Comparison of ENCODE assay signal across 27 mouse cellular contexts in genomic region chr5:120647361-120647760, GRCm38 (mm10). TPM values are rescaled to one million over a fixed set of nuclear protein-coding genes. Genes with fewer than 3 reads are reported as not detected.
A peak's percentile ranks its signal among the peaks of the same experiment; 100 is the strongest.
DNase-seq lines count a peak whose midpoint lies in the region; ATAC-seq and TF ChIP-seq lines count a peak whose summit lies in the region.
"Had no signal": no experiment of that assay in that cellular context is flagged by ENCODE, and none has a peak within 500 bp of the region (broad histone marks: within the 10 kb centered on the region; RNA-seq: fewer than 3 reads in every experiment).

No protein-coding gene starts in this region.

- no peaks in the 10 kb centered on the region for H3K79me2 ChIP-seq in CH12.LX (replicated peaks; ENCODE audit: control insufficient read depth, extremely low read depth, insufficient read depth, poor library complexity, severe bottlenecking)

- no peak for TF ChIP-seq EP300 in CH12.LX (IDR thresholded peaks at IDR 0.05; ENCODE audit: low read length)
- TF ChIP-seq EP300 in liver, postnatal 0 days (IDR thresholded peaks at IDR 0.05; ENCODE audit: low read depth): no peak

- dilution Hi-C loops in CH12.LX (cut with MboI; ENCODE audit: extremely low pct_ligation_motif_present, extremely low pct_unique_long_range_greater_than_20kb, low sequenced_read_pairs): no loop called here

- no peak for ATAC-seq in midbrain, embryonic 11.5 days (ENCODE audit: low FRiP score)
- ATAC-seq in midbrain, embryonic 15.5 days (replicated peaks): no peak
- no peak for ATAC-seq in liver, postnatal 0 days
- ATAC-seq: forebrain, embryonic 14.5 days; forebrain, postnatal 0 days; hindbrain, embryonic 16.5 days had no signal

- TF ChIP-seq POLR2A in CH12.LX (IDR thresholded peaks at IDR 0.05; ENCODE audit: low read depth, low read length): no peak

- no peak for TF ChIP-seq RAD21 in CH12.LX (IDR thresholded peaks at IDR 0.05; ENCODE audit: low read depth, low read length)

- H3K27ac ChIP-seq in midbrain, embryonic 11.5 days (ENCODE audit: low read depth, low read length): no peak overlapping the region
- H3K27ac ChIP-seq in midbrain, embryonic 15.5 days: no peak overlapping the region
- no peak overlapping the region for H3K27ac ChIP-seq in CH12.LX (ENCODE audit: insufficient read depth, low read depth)
- H3K27ac ChIP-seq in liver, postnatal 0 days (ENCODE audit: low read depth): no peak overlapping the region
- H3K27ac ChIP-seq: embryonic facial prominence, embryonic 12.5 days; embryonic facial prominence, embryonic 15.5 days; gastrocnemius, adult 2 months; heart, embryonic 15.5 days; hindbrain, embryonic 10.5 days; hindbrain, embryonic 13.5 days had no signal

- H3K4me3 ChIP-seq in midbrain, embryonic 11.5 days (ENCODE audit: low read depth, low read length): no peak overlapping the region
- H3K4me3 ChIP-seq in midbrain, embryonic 15.5 days: no peak overlapping the region
- H3K4me3 ChIP-seq in CH12.LX (replicated peaks in 1 of 3; ENCODE audit: low read depth in 2 of 3, low read length in 2 of 3, poor library complexity in 1 of 3): no peak overlapping the region
- no peak overlapping the region for H3K4me3 ChIP-seq in liver, postnatal 0 days (ENCODE audit: low read depth, low read length)
- H3K4me3 ChIP-seq: embryonic facial prominence, embryonic 12.5 days; embryonic facial prominence, embryonic 15.5 days; gastrocnemius, adult 2 months; heart, embryonic 12.5 days; heart, embryonic 15.5 days; hindbrain, embryonic 10.5 days; hindbrain, embryonic 13.5 days had no signal

- H3K9ac ChIP-seq in midbrain, embryonic 11.5 days (ENCODE audit: low read length): no peak overlapping the region
- no peak overlapping the region for H3K9ac ChIP-seq in midbrain, embryonic 15.5 days
- H3K9ac ChIP-seq in CH12.LX (ENCODE audit: insufficient read depth, low read depth): no peak overlapping the region
- H3K9ac ChIP-seq in liver, postnatal 0 days (replicated peaks): no peak overlapping the region
- H3K9ac ChIP-seq: embryonic facial prominence, embryonic 12.5 days; embryonic facial prominence, embryonic 15.5 days; forebrain, postnatal 0 days; heart, embryonic 12.5 days; heart, embryonic 15.5 days; hindbrain, embryonic 13.5 days had no signal

- no peaks in the 10 kb centered on the region for H3K36me3 ChIP-seq in midbrain, embryonic 11.5 days (ENCODE audit: control insufficient read depth, insufficient read depth, low read length)
- no peaks in the 10 kb centered on the region for H3K36me3 ChIP-seq in midbrain, embryonic 15.5 days (replicated peaks)
- no peaks in the 10 kb centered on the region for H3K36me3 ChIP-seq in CH12.LX (replicated peaks in 1 of 2; ENCODE audit: control insufficient read depth in 1 of 2, insufficient read depth in 1 of 2, low read length in 1 of 2)
- no peaks in the 10 kb centered on the region for H3K36me3 ChIP-seq in liver, postnatal 0 days (replicated peaks; ENCODE audit: insufficient read depth, low read length)
- H3K36me3 ChIP-seq: embryonic facial prominence, embryonic 12.5 days; embryonic facial prominence, embryonic 15.5 days; heart, embryonic 12.5 days; heart, embryonic 15.5 days; hindbrain, embryonic 10.5 days; hindbrain, embryonic 13.5 days had no signal

- peaks cover 20% of the 10 kb centered on the region for H3K27me3 ChIP-seq in midbrain, embryonic 11.5 days (ENCODE audit: control insufficient read depth, insufficient read depth, low read length)
- H3K27me3 ChIP-seq in midbrain, embryonic 15.5 days (replicated peaks): peaks cover 34% of the 10 kb centered on the region
- H3K27me3 ChIP-seq in CH12.LX (replicated peaks): no peaks in the 10 kb centered on the region
- H3K27me3 ChIP-seq in liver, postnatal 0 days (ENCODE audit: insufficient read depth, low read length): peaks cover 27% of the 10 kb centered on the region

- H3K4me2 ChIP-seq in midbrain, embryonic 11.5 days: no peak overlapping the region
- H3K4me2 ChIP-seq in midbrain, embryonic 15.5 days: no peak overlapping the region
- H3K4me2 ChIP-seq in CH12.LX (ENCODE audit: insufficient read depth, low read depth, poor library complexity, severe bottlenecking): no peak overlapping the region
- no peak overlapping the region for H3K4me2 ChIP-seq in liver, postnatal 0 days (ENCODE audit: low read depth, low read length)
- H3K4me2 ChIP-seq: embryonic facial prominence, embryonic 12.5 days; embryonic facial prominence, embryonic 15.5 days; heart, embryonic 12.5 days; hindbrain, embryonic 13.5 days had no signal

- in situ Hi-C loops in CH12.LX (cut with MboI; ENCODE audit: low pct_ligation_motif_present, low pct_unique_long_range_greater_than_20kb, low sequenced_read_pairs): no loop called here

- DNase-seq in midbrain, embryonic 11.5 days (ENCODE audit: low spot score, missing footprints): peak; percentile 69
- DNase-seq in CH12.LX (ENCODE audit: extremely low read depth): no peak
- DNase-seq in thymus, postnatal 14 days: peak; percentile 58
- no peak for DNase-seq in heart, adult 11 months
- DNase-seq in liver, postnatal 0 days: no peak
- DNase-seq: adrenal gland, adult 8-10 months; adrenal gland, postnatal 25 days; cerebellum, adult 9-11 months; forebrain, postnatal 0 days; gastrocnemius, adult 2 months; gastrocnemius, postnatal 14 days; heart, adult 18-20 months; heart, postnatal 10 days; heart, postnatal 36 days had no signal

- TF ChIP-seq CTCF in CH12.LX (conservative IDR thresholded peaks at IDR 0.05 in 1 of 2, IDR thresholded peaks at IDR 0.05 in 1 of 2; ENCODE audit: low read depth in 2 of 2, low read length in 2 of 2): no peak
- TF ChIP-seq CTCF in liver, postnatal 0 days (IDR thresholded peaks at IDR 0.05; ENCODE audit: low read depth): no peak

- H3K9me3 ChIP-seq in midbrain, embryonic 11.5 days (ENCODE audit: control insufficient read depth, low read length): no peaks in the 10 kb centered on the region
- no peaks in the 10 kb centered on the region for H3K9me3 ChIP-seq in midbrain, embryonic 15.5 days
- H3K9me3 ChIP-seq in CH12.LX (replicated peaks; ENCODE audit: low read length): no peaks in the 10 kb centered on the region
- no peaks in the 10 kb centered on the region for H3K9me3 ChIP-seq in liver, postnatal 0 days (ENCODE audit: low read length)
- H3K9me3 ChIP-seq: embryonic facial prominence, embryonic 12.5 days; embryonic facial prominence, embryonic 15.5 days; heart, embryonic 12.5 days; heart, embryonic 15.5 days; hindbrain, embryonic 10.5 days; hindbrain, embryonic 13.5 days had no signal

- WGBS in midbrain, embryonic 11.5 days: 68% methylated on average over 4 of the region's 4 CpGs
- WGBS in midbrain, embryonic 15.5 days: 88% methylated on average over 3 of the region's 4 CpGs
- WGBS in liver, postnatal 0 days (ENCODE audit: insufficient replicate concordance): 55% methylated on average over 4 of the region's 4 CpGs

- peaks cover 6% of the 10 kb centered on the region for H3K4me1 ChIP-seq in midbrain, embryonic 11.5 days (ENCODE audit: control insufficient read depth, insufficient read depth, low read length)
- H3K4me1 ChIP-seq in midbrain, embryonic 15.5 days: peaks cover 13% of the 10 kb centered on the region
- peaks cover 27 to 60% of the 10 kb centered on the region in 2 experiments for H3K4me1 ChIP-seq in CH12.LX (ENCODE audit: control insufficient read depth in 1 of 2, insufficient read depth in 2 of 2)
- peaks cover 20% of the 10 kb centered on the region for H3K4me1 ChIP-seq in liver, postnatal 0 days (ENCODE audit: insufficient read depth)

TF ChIP-seq in CH12.LX, 34 proteins besides CTCF, POLR2A, EP300 and RAD21 (continues in another document):
- TF ChIP-seq MEF2A (IDR thresholded peaks at IDR 0.05; ENCODE audit: borderline replicate concordance, low read depth, low read length) (no peak), ZMIZ1 (IDR thresholded peaks at IDR 0.05; ENCODE audit: low read depth, low read length) (no peak), SIN3A (IDR thresholded peaks at IDR 0.05; ENCODE audit: low read length) (no peak)

RNA-seq across cellular contexts. Expression of gene Rasal1, which starts 1.3 kb away (rescaled TPM):
- 0.14 TPM in 1 of 2 replicates, not detected in the other for polyA plus RNA-seq in midbrain, embryonic 11.5 days (2014; fragmentation: Nextera tagmentation; extraction: Ambion mirVana)
- 1.0 and 1.6 TPM in 2 replicates for polyA plus RNA-seq in midbrain, embryonic 15.5 days (2015; fragmentation: Nextera tagmentation; extraction: Ambion mirVana)
- total RNA-seq in CH12.LX (2012; rRNA removed) (15.6 and 17.7 TPM in 2 replicates), CH12.LX (2014; rRNA removed) (11.7 TPM in 2 replicates)
- 19.6 and 21.4 TPM in 2 replicates for polyA plus RNA-seq in CH12.LX (2012; ENCODE audit: insufficient read length, low read depth)
- polyA plus RNA-seq in liver, postnatal 0 days (2015; fragmentation: Nextera tagmentation; extraction: Ambion mirVana): 0.20 and 0.36 TPM in 2 replicates
- total RNA-seq: gastrocnemius, adult 2 months; gastrocnemius, postnatal 14 days; gastrocnemius, postnatal 4 days; heart, postnatal 36 days had no signal
- polyA plus RNA-seq: forebrain, embryonic 11.5 days; heart, embryonic 12.5 days had no signal

RNA-seq across cellular contexts. Expression of gene Cfap73, which starts 13.3 kb away (rescaled TPM):
- not detected in 2 replicates for polyA plus RNA-seq in midbrain, embryonic 11.5 days (2014; fragmentation: Nextera tagmentation; extraction: Ambion mirVana)
- 0.44 and 0.70 TPM in 2 replicates for polyA plus RNA-seq in midbrain, embryonic 15.5 days (2015; fragmentation: Nextera tagmentation; extraction: Ambion mirVana)
- total RNA-seq in CH12.LX (2012; rRNA removed) (not detected in 2 replicates), CH12.LX (2014; rRNA removed) (not detected in 2 replicates)
- polyA plus RNA-seq in CH12.LX (2012; ENCODE audit: insufficient read length, low read depth): 0.26 TPM in 1 of 2 replicates, not detected in the other
- polyA plus RNA-seq in liver, postnatal 0 days (2015; fragmentation: Nextera tagmentation; extraction: Ambion mirVana): not detected in 2 replicates
- total RNA-seq: common myeloid progenitor, adult 5-6 weeks; gastrocnemius, adult 2 months; gastrocnemius, postnatal 14 days; gastrocnemius, postnatal 4 days; heart, adult 18-20 months; heart, postnatal 10 days; heart, postnatal 36 days had no signal
- polyA plus RNA-seq: activated CD4-positive, CD25-positive, alpha-beta regulatory T cell, adult 4 months; embryonic facial prominence, embryonic 12.5 days; forebrain, embryonic 11.5 days; heart, embryonic 12.5 days; heart, embryonic 15.5 days had no signal

RNA-seq across cellular contexts. Expression of gene Ddx54, which starts 34.8 kb away (rescaled TPM):
- polyA plus RNA-seq in midbrain, embryonic 11.5 days (2014; fragmentation: Nextera tagmentation; extraction: Ambion mirVana): 26.4 and 32.2 TPM in 2 replicates
- polyA plus RNA-seq in midbrain, embryonic 15.5 days (2015; fragmentation: Nextera tagmentation; extraction: Ambion mirVana): 39.9 and 43.7 TPM in 2 replicates
- total RNA-seq in CH12.LX (2012; rRNA removed) (83.6 and 93.6 TPM in 2 replicates), CH12.LX (2014; rRNA removed) (56.6 and 63.7 TPM in 2 replicates)
- 91.8 and 96.8 TPM in 2 replicates for polyA plus RNA-seq in CH12.LX (2012; ENCODE audit: insufficient read length, low read depth)
- 14.0 and 15.1 TPM in 2 replicates for polyA plus RNA-seq in liver, postnatal 0 days (2015; fragmentation: Nextera tagmentation; extraction: Ambion mirVana)

RNA-seq across cellular contexts. Expression of gene Rita1, which starts 35.0 kb away (rescaled TPM):
- 7.9 and 8.9 TPM in 2 replicates for polyA plus RNA-seq in midbrain, embryonic 11.5 days (2014; fragmentation: Nextera tagmentation; extraction: Ambion mirVana)
- 28.3 and 30.6 TPM in 2 replicates for polyA plus RNA-seq in midbrain, embryonic 15.5 days (2015; fragmentation: Nextera tagmentation; extraction: Ambion mirVana)
- total RNA-seq in CH12.LX (2012; rRNA removed) (6.3 and 7.3 TPM in 2 replicates), CH12.LX (2014; rRNA removed) (6.2 and 7.3 TPM in 2 replicates)
- polyA plus RNA-seq in CH12.LX (2012; ENCODE audit: insufficient read length, low read depth): 10.2 and 10.8 TPM in 2 replicates
- 3.1 and 3.4 TPM in 2 replicates for polyA plus RNA-seq in liver, postnatal 0 days (2015; fragmentation: Nextera tagmentation; extraction: Ambion mirVana)

RNA-seq across cellular contexts. Expression of gene Iqcd, which starts 58.5 kb away (rescaled TPM):
- 0.25 and 0.51 TPM in 2 replicates for polyA plus RNA-seq in midbrain, embryonic 11.5 days (2014; fragmentation: Nextera tagmentation; extraction: Ambion mirVana)
- polyA plus RNA-seq in midbrain, embryonic 15.5 days (2015; fragmentation: Nextera tagmentation; extraction: Ambion mirVana): 1.7 and 1.8 TPM in 2 replicates
- total RNA-seq in CH12.LX (2012; rRNA removed): 0.25 and 0.59 TPM in 2 replicates
- total RNA-seq in CH12.LX (2014; rRNA removed): not detected in 2 replicates
- polyA plus RNA-seq in CH12.LX (2012; ENCODE audit: insufficient read length, low read depth): 0.35 and 0.77 TPM in 2 replicates
- 0.75 and 0.84 TPM in 2 replicates for polyA plus RNA-seq in liver, postnatal 0 days (2015; fragmentation: Nextera tagmentation; extraction: Ambion mirVana)
- total RNA-seq: gastrocnemius, adult 2 months; heart, adult 18-20 months; heart, postnatal 36 days had no signal

Comparison
In these comparisons a context has a peak if more than half of its experiments do, and no peak if none do; other contexts are left out.
1. DNase-seq: peak in midbrain, embryonic 11.5 days (single experiment) and thymus, postnatal 14 days (single experiment); none in CH12.LX (single experiment), heart, adult 11 months (single experiment) and liver, postnatal 0 days (single experiment).